Mouse (Mus musculus) midbrain, embryonic 15.5 days (tissue): ENCODE measurements around the gene Mab21l1. TPM values are rescaled to one million over a fixed set of nuclear protein-coding genes. Genes with fewer than 3 reads are reported as not detected.
A peak's percentile ranks its signal among the peaks of the same experiment; 100 is the strongest.

Experiments
- ATAC-seq: fragments of 200-750 bp; cut with Nextera tagmentation; replicated peaks from 2 replicates; pipeline ENCODE4 v1.8.0; 2017; ENCODE audit warnings: moderate TSS enrichment
- H3K27ac ChIP-seq: fragments of 300-500 bp; sonication (generic); 2 replicates; pipeline ENCODE4 v1.5.1; 2015; ENCODE audit warnings: mild to moderate bottlenecking, inconsistent platforms
- H3K27me3 ChIP-seq: fragments of 300-500 bp; sonication (generic); replicated peaks from 2 replicates; pipeline ENCODE4 v1.6.1; 2015; ENCODE audit warnings: inconsistent platforms
- H3K36me3 ChIP-seq: fragments of 300-500 bp; sonication (generic); replicated peaks from 2 replicates; pipeline ENCODE4 v1.6.1; 2015; ENCODE audit warnings: inconsistent platforms
- H3K4me1 ChIP-seq: fragments of 300-500 bp; sonication (generic); 2 replicates; pipeline ENCODE4 v1.6.1; 2015; ENCODE audit warnings: inconsistent platforms
- H3K4me2 ChIP-seq: fragments of 300-500 bp; sonication (generic); 2 replicates; pipeline ENCODE4 v1.6.1; 2015; ENCODE audit warnings: inconsistent platforms, mild to moderate bottlenecking, moderate library complexity
- H3K4me3 ChIP-seq: fragments of 300-500 bp; sonication (generic); 2 replicates; pipeline ENCODE4 v1.5.1; 2015; ENCODE audit warnings: mild to moderate bottlenecking, inconsistent platforms
- H3K9ac ChIP-seq: fragments of 300-500 bp; sonication (generic); 2 replicates; pipeline ENCODE4 v1.6.1; 2015; ENCODE audit warnings: mild to moderate bottlenecking, inconsistent platforms
- H3K9me3 ChIP-seq: fragments of 300-500 bp; sonication (generic); 2 replicates; pipeline ENCODE4 v1.6.1; 2016; ENCODE audit warnings: inconsistent platforms
- WGBS: fragments of 180-500 bp; shearing (Covaris S2); methylation state at CpG from one replicate; pipeline ENCODE4 v1.1.7; 2015; ENCODE audit warnings: mixed read lengths; 5-methylcytosine and 5-hydroxymethylcytosine counted together
- polyA plus RNA-seq: library from polyadenylated mRNA; unstranded; fragments of >200 nt; fragmentation: Nextera tagmentation; extraction: Ambion mirVana; gene quantifications from 2 replicates; pipeline ENCODE4 v1.2.1, GENCODE M21; 2015

The Mab21l1 gene
- polyA plus RNA-seq, 1 experiment from 2014 or later = 159 TPM

- no peaks in the 10 kb centered on the region for H3K9me3 ChIP-seq
- H3K27ac ChIP-seq = peak overlapping the region; percentile 93
- no peaks in the 10 kb centered on the region for H3K36me3 ChIP-seq
- ATAC-seq = no peak
- H3K4me2 ChIP-seq = peak overlapping the region; percentile 65
- H3K9ac ChIP-seq = peak overlapping the region; percentile 76
- peaks cover 27% of the 10 kb centered on the region for H3K4me1 ChIP-seq
- WGBS = 36% methylated on average over 5 of the region's 5 CpGs
- peak overlapping the region; percentile 56 for H3K4me3 ChIP-seq
- 0 out of 2 replicates have a peak, but pooled peaks cover 2% of the 10 kb centered on the region for H3K27me3 ChIP-seq
These were observed 768 bp upstream of the Mab21l1 start for GRCm38 (mm10) chr3:55781429-55782055.

- Histone ChIP-seq H3K27ac (peak overlapping the region; percentile 93), H3K27me3 (0 out of 2 replicates have a peak, but pooled peaks cover 2% of the 10 kb centered on the region)
- peak; percentile 11; the same call in 1 of the 2 replicates for ATAC-seq
These were observed 461 bp downstream of the Mab21l1 start for GRCm38 (mm10) chr3:55782771-55783170.

GRCm38 (mm10) chr3:55783171-55784081 lies 1.1 kb downstream of the Mab21l1 start:
- Histone ChIP-seq H3K9me3 (no peaks in the 10 kb centered on the region), H3K4me2 (peak overlapping the region; percentile 65), H3K4me3 (peak overlapping the region; percentile 56), H3K36me3 (no peaks in the 10 kb centered on the region), H3K27ac (peak overlapping the region; percentile 93), H3K4me1 (peaks cover 23% of the 10 kb centered on the region), H3K27me3 (0 out of 2 replicates have a peak, but pooled peaks cover 2% of the 10 kb centered on the region), H3K9ac (peak overlapping the region; percentile 76)
- ATAC-seq = no peak
- 11% methylated on average over 45 of the region's 45 CpGs for WGBS

More at GRCm38 (mm10) chr3:55782771-55783170, 461 bp downstream of the Mab21l1 start:
- Histone ChIP-seq H3K9me3 (no peaks in the 10 kb centered on the region), H3K9ac (peak overlapping the region; percentile 76), H3K36me3 (no peaks in the 10 kb centered on the region), H3K4me3 (peak overlapping the region; percentile 56), H3K4me2 (peak overlapping the region; percentile 65), H3K4me1 (peaks cover 27% of the 10 kb centered on the region)
- 5% methylated on average over 22 of the region's 22 CpGs for WGBS

- Histone ChIP-seq H3K27me3 (0 out of 2 replicates have a peak, but pooled peaks cover 2% of the 10 kb centered on the region), H3K4me2 (peak overlapping the region; percentile 65), H3K4me3 (peak overlapping the region; percentile 56), H3K9ac (peak overlapping the region; percentile 76), H3K9me3 (no peaks in the 10 kb centered on the region), H3K4me1 (peaks cover 30% of the 10 kb centered on the region), H3K36me3 (no peaks in the 10 kb centered on the region), H3K27ac (peak overlapping the region; percentile 93)
- 20% methylated on average over 7 of the region's 7 CpGs for WGBS
- no peak for ATAC-seq
These were observed 1.8 kb downstream of the Mab21l1 start for GRCm38 (mm10) chr3:55784101-55784500.

- no peak for ATAC-seq
- Histone ChIP-seq H3K4me2 (peak overlapping the region; percentile 69), H3K4me1 (peaks cover 37% of the 10 kb centered on the region), H3K9me3 (no peaks in the 10 kb centered on the region), H3K9ac (peak overlapping the region; percentile 67; the same call in 1 of the 2 replicates), H3K27ac (peak overlapping the region; percentile 95), H3K36me3 (no peaks in the 10 kb centered on the region), H3K27me3 (0 out of 2 replicates have a peak, but pooled peaks cover 2% of the 10 kb centered on the region), H3K4me3 (peak overlapping the region; percentile 44)
- WGBS = 48% methylated on average over 4 of the region's 4 CpGs
These were observed 3.1 kb downstream of the Mab21l1 start for GRCm38 (mm10) chr3:55785266-55785980.

GRCm38 (mm10) chr3:55785981-55786725 lies 3.8 kb downstream of the Mab21l1 start:
- WGBS = 23% methylated on average over 3 of the region's 3 CpGs
- ATAC-seq = no peak
- H3K36me3 ChIP-seq = no peaks in the 10 kb centered on the region
- H3K27me3 ChIP-seq = 0 out of 2 replicates have a peak, but pooled peaks cover 2% of the 10 kb centered on the region
- H3K9ac ChIP-seq = peak overlapping the region; percentile 67
- H3K4me1 ChIP-seq = peaks cover 30% of the 10 kb centered on the region
- peak overlapping the region; percentile 44 for H3K4me3 ChIP-seq
- H3K9me3 ChIP-seq = no peaks in the 10 kb centered on the region
- H3K4me2 ChIP-seq = peak overlapping the region; percentile 69
- peak overlapping the region; percentile 95 for H3K27ac ChIP-seq

- peak overlapping the region; percentile 67 for H3K9ac ChIP-seq
- H3K9me3 ChIP-seq = no peaks in the 10 kb centered on the region
- 13% methylated on average over 17 of the region's 17 CpGs for WGBS
- H3K4me3 ChIP-seq = peak overlapping the region; percentile 44
- ATAC-seq = no peak
- H3K27ac ChIP-seq = peak overlapping the region; percentile 95
- H3K4me1 ChIP-seq = peaks cover 25% of the 10 kb centered on the region
- no peaks in the 10 kb centered on the region for H3K36me3 ChIP-seq
- H3K4me2 ChIP-seq = peak overlapping the region; percentile 69
- 0 out of 2 replicates have a peak, but pooled peaks cover 2% of the 10 kb centered on the region for H3K27me3 ChIP-seq
These were observed 4.7 kb downstream of the Mab21l1 start for GRCm38 (mm10) chr3:55786835-55787486.

GRCm38 (mm10) chr3:55787487-55788213 lies 5.3 kb downstream of the Mab21l1 start:
- Histone ChIP-seq H3K9me3 (no peaks in the 10 kb centered on the region), H3K4me3 (peak overlapping the region; percentile 44), H3K9ac (peak overlapping the region; percentile 67), H3K4me2 (peak overlapping the region; percentile 69), H3K27me3 (0 out of 2 replicates have a peak, but pooled peaks cover 2% of the 10 kb centered on the region), H3K27ac (peak overlapping the region; percentile 95), H3K36me3 (no peaks in the 10 kb centered on the region), H3K4me1 (peaks cover 24% of the 10 kb centered on the region)
- WGBS = 3% methylated on average over 52 of the region's 54 CpGs
- ATAC-seq = peak; percentile 51

GRCm38 (mm10) chr3:55788214-55788586 lies 5.9 kb downstream of the Mab21l1 start:
- H3K27me3 ChIP-seq = 0 out of 2 replicates have a peak, but pooled peaks cover 2% of the 10 kb centered on the region
- H3K36me3 ChIP-seq = no peaks in the 10 kb centered on the region
- H3K4me1 ChIP-seq = peaks cover 24% of the 10 kb centered on the region
- H3K27ac ChIP-seq = peak overlapping the region; percentile 95
- H3K9ac ChIP-seq = peak overlapping the region; percentile 12; the same call in 1 of the 2 replicates
- ATAC-seq = no peak
- peak overlapping the region; percentile 44 for H3K4me3 ChIP-seq
- 12% methylated on average over 4 of the region's 4 CpGs for WGBS
- H3K4me2 ChIP-seq = peak overlapping the region; percentile 69
- H3K9me3 ChIP-seq = no peaks in the 10 kb centered on the region

GRCm38 (mm10) chr3:55788621-55789201 lies 6.4 kb downstream of the Mab21l1 start:
- peak overlapping the region; percentile 21; the same call in 1 of the 2 replicates for H3K4me2 ChIP-seq
- H3K9me3 ChIP-seq = no peaks in the 10 kb centered on the region
- H3K27ac ChIP-seq = peak overlapping the region; percentile 79
- H3K9ac ChIP-seq = peak overlapping the region; percentile 34; the same call in 1 of the 2 replicates
- no peak overlapping the region for H3K4me3 ChIP-seq
- H3K4me1 ChIP-seq = peaks cover 28% of the 10 kb centered on the region
- 18% methylated on average over 5 of the region's 5 CpGs for WGBS
- 0 out of 2 replicates have a peak, but pooled peaks cover 2% of the 10 kb centered on the region for H3K27me3 ChIP-seq
- no peak for ATAC-seq
- H3K36me3 ChIP-seq = no peaks in the 10 kb centered on the region
